Mouse (Mus musculus) gastrocnemius, postnatal 36 days (tissue): ENCODE measurements around the gene Sf3b5. TPM values are rescaled to one million over a fixed set of nuclear protein-coding genes. Genes with fewer than 3 reads are reported as not detected.

ENCODE experiments used
- DNase-seq, 2 experiments: peaks; one replicate each; pipeline ENCODE4 v3.0.0; 2022
- intact Hi-C: fragments of 180-260 bp; cut with DNase I; formaldehyde crosslinking; loops from one replicate; pipeline ENCODE4 v1.15.1; 2025
- long read RNA-seq, 2 experiments: library from polyadenylated mRNA; stranded (forward); transcript quantifications; one replicate each; pipeline ENCODE4 v2.0.0; 2021
- total RNA-seq, 2 experiments: library from RNA; stranded (reverse); gene quantifications; 2 replicates each; pipeline ENCODE4 v1.2.3; 2021

Sf3b5 gene
- 1 to 10 TPM; 4.2 to 4.4 TPM for total RNA-seq
- long read RNA-seq, experiment 1, transcript Sf3b5-201 (1 exons, 3,841 nt) = major isoform, 80 of 80 reads
- long read RNA-seq, experiment 1, partial matches to known transcripts = 0 of 80 reads
- long read RNA-seq, experiment 1, other reads (novel, unspliced or antisense) = 0 of 80 reads
- long read RNA-seq, experiment 2, transcript Sf3b5-201 (1 exons, 3,841 nt) = major isoform, 103 of 103 reads
- long read RNA-seq, experiment 2, partial matches to known transcripts = 0 of 103 reads
- long read RNA-seq, experiment 2, other reads (novel, unspliced or antisense) = 0 of 103 reads

DNA sequence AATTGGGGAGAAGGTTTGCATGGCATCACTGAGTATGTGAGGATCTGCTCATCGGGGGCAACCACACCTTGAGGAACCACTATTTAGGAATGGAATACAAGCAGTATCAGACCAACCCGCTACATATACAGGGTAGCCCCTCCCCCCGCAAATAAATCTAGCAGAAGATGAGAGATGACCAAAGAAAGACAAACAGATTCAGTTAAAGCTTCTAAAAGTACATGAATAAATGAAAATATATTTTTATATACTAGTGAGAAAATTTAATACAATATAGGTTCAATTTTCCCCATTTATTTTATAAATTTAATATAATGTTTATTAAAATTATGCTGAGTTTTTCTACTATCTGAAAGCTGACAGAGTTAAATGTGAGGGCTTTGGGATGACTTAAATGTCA, at the start of gene Sf3b5:
Gene Sf3b5 (plus strand): TSS at position 301 of the 400 bp plus-strand sequence.
- DNase-seq = no peak
- intact Hi-C loops = no loop called here

DNA sequence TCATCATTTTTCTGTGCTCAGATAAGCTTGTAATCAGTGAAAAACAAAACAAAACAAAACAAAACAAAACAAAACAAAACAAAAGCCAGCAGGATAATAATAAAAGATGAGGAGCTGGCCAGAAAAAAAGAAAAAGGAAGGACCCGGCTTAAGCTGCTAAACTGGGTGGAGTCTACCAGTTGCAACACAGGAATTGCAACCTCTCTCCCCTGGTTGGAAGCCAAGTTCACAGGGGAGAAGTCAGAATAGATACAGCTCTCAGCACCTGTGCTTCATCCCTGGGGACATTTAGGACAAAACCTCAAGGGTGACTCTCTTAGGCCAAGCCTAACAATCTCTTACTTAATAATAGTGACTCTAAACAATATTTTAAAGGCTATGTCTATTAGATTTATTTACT, 49.3 kb upstream of the Sf3b5 start:
- intact Hi-C loops = no loop called here
- no peak for DNase-seq

DNA sequence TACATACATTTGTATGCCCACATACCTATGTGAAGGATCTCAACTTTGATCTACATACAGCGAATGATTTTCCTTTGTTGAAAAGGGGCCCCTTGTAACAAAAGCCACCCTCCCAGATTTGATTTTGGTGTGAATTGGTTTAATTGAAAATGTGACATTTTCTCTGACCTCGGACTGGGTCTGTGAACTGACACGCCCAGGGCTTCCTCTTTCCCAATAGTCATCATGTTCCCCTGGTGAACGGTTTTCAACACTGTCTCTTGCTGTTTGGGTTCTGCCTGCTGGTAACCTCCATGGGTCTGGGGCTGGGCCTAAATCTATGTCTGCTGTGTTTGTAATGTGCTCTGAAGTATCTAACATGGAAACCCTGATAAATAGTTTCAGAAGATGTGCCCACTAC, 47.9 kb upstream of the Sf3b5 start:
- no peak for DNase-seq
- intact Hi-C loops = no loop called here

DNA sequence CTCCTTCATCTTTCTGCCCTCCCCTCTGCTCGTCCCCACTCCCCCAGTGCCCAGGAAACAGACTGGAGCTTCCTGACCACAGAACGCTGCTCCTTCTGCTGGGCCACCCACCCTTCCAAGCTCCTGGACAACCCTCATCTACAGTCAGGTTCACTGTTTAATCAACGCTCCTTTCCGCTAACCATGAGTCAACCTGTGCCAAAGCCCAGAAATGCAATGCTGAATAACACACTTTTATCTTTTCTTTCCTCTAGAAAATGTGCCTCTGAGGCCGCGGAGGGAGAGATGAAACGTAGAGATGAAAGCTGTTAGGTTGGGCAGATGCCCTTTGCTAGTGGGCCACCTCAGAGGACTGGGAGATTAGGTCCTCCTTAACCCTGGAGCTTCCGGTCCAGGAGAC, 43.6 kb upstream of the Sf3b5 start:
- DNase-seq = no peak
- intact Hi-C loops = no loop called here

DNA sequence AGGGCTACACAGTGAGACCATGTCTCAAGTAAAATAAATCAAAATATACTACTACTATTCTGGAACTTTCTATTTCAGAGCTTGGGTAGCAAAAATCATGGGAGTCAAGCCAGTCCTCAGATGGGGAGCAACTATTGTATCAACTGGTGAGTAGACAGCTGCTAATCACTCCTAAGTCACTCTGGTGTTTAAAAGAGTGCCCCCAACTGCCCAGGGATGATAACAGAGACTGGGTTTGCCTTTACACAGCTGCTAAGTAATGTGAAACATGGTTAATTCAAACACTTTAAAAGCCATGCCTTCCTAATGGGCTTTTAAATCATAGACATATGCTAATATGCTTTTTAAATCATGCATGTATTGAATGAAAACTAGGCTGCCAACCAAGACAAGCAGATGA, 42.9 kb upstream of the Sf3b5 start:
- no peak for DNase-seq
- intact Hi-C loops = no loop called here

DNA sequence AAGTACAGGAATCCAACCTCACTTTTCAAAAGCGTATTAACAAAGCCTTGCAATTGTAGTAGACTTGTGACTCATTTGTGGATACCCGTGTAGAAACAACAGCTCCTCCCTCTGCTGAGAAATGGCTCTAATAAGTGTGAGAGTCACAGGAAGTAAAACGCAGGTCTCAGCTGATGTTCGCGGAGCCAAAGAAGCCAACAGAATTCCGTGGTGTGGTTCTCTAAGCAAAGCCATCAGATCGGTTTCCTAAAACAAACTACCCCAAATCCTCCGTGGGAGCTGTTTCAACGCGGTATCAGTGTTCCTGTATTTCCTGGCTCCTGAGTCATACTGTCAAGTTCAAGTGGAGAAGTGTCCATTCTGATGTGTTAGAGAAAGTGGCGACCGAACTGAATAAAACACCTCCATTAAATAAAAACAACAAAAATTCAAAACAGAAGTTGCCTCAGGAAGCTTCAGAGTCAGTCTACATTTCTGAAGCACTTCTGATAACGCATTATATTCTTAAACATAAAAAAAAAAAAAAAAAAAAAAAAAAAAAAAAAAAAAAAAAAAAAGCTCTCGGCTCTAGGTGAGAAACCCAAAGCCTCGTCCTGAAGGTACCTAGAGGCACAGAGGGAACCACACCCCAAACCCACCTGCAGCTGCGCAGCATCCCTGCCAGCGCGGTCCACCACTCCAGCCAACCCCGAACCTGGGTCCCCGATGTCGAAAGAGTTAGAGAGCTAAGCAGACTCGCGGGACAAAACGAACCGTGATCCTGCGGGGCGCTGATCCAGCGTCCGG, 41.6 kb upstream of the Sf3b5 start:
- DNase-seq = no peak
- intact Hi-C loops = no loop called here

DNA sequence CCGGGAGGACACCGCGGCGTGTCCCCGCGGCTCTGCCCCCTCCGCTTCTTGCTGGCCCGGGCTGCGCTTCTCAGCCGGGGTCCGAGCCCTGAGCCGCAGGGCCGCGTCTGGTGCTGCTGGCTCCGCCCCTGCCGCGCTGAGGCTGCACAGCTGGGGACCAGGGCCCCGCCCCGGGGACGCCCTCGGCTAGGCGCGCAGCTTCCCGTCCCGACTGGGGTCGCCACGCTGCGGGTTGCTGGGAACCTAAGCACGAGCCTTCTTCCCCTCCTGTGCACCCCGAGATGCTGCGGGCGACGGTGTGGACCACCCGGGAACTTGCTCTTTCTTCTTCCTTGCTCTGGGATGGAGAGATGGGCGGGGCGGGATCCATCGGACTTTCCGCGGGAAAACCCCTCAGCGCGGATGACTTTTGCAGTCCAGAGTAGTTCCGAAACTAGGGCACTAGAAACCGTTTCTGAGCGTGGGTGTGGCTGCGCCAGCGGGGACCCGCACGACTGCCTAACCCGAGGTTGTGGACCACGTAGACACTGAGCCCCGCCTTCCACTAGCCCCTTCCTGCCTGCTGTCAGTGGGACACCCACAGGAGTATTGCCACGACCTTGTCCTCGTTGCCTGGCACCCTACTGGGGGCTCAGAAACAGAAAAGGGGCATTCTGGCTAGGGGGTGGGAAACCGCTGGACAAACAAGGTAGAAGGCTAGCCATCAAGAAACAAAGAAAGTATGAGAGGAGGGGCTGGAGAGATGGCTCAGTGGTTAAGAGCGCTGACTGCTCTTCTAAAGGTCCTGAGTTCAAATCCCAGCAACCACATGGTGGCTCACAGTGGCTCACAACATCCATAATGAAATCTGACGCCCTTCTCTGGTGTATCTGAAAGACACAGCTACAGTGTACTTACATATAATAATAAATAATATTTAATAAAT, 40.7 kb upstream of the Sf3b5 start, which contains the start of gene Stx11:
Gene Stx11 (minus strand): TSS at position 148 of the 925 bp plus-strand sequence.
- intact Hi-C loops = no loop called here
- peak; percentile 41 to 43 for DNase-seq

DNA sequence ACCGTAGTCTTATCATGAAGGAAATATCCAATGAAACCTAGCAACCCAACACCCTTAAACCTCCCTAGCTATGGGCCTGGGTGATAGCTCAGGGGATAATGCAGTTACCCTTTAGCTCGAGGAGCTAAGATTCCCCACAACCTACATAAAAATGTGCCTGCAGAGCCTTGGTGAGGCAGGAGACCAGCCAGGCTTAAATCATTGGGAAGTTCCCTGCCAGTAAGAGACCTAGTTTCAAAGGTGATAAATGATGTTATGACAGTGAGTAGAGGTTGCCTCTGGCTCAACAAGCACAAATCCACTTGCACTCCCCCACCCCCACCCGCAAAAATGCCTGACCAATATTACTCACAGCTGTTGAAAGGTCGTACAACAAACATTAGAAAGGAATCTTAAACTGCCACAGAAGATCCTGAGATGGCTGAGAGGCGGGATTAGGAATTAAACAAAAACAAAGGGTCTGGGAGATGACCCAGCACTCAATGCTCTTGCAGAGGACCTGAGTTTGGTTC, 39.4 kb upstream of the Sf3b5 start:
- intact Hi-C loops = no loop called here
- no peak for DNase-seq

DNA sequence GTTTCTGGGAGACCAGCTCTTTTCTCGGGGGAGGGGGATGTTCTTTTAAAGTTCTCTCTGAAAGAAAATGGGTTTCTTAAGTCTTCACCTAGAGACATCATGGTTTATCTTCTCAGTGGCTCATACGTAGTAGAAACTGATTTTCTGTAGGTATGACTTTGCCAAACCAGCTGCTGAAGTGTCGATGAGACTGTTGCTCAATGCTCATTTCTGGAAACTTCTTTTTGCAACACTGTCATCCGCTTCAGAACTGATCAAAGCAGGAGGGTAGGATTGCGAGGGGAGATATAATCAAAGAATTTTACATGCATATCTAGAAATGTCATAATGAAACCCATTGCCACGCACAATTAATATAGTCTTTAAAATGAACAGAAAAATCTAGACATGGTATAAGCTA, 30.6 kb upstream of the Sf3b5 start:
- intact Hi-C loops = no loop called here

DNA sequence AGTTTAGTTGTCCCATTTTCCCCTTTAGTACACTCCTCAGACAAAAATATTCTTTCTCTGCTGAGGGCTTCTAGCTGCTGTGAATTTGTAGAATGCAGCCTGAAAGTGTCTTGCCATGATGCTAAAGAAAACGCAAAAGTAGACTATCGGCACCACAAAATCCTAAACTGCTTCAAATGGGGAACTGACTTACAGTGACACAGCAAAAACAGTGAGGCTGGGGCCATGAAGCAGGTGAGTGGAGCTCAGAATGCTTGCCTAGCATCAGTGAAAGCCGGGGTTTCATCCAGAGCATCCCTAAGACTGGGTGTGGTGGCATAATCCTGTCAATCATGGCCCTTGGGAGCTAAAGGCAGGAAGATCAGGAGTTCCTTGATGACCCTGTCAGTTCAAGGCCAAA, 29.7 kb upstream of the Sf3b5 start:
- intact Hi-C loops = no loop called here
- no peak for DNase-seq

More for the DNA sequence above, 30.6 kb upstream of the Sf3b5 start:
- DNase-seq = no peak

DNA sequence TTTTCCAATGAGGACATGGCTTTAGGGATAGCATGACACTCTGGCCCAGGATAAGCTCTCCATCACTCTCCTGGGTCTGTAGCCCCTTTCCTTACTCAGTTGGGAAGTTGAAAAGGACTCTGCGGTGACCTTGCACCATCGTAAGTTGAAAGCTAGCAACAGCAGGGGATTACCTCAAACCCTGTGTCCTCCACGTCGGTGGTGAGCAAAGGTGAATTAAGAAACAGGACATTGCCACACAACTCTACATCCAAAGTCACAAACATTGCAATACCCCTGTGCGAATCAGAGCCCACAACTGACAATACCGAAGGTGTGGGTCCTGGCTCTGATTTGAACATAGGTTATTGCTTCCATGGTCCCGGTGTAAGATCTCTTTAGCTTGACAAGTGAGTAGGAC, 29.2 kb upstream of the Sf3b5 start:
- intact Hi-C loops = no loop called here
- no peak for DNase-seq

DNA sequence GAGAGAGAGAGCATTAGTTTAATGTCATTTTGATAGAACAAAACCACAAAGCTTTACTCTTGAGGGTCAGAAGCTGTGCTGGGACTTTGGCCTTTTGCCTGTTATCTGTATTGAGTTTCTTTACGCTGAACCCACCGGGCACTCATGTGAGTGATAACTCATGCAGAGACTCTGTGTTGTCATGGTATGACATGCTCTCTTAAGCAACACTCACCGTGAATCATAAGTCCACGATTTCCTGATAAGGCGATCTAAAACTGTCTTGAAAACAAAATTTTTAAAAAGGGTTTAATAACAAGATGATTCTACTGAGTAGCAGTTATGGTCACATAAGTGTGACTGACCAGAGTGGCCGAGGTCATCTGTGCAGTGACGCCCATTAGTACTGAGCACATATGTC, 28.6 kb upstream of the Sf3b5 start:
- no peak for DNase-seq
- intact Hi-C loops = no loop called here

DNA sequence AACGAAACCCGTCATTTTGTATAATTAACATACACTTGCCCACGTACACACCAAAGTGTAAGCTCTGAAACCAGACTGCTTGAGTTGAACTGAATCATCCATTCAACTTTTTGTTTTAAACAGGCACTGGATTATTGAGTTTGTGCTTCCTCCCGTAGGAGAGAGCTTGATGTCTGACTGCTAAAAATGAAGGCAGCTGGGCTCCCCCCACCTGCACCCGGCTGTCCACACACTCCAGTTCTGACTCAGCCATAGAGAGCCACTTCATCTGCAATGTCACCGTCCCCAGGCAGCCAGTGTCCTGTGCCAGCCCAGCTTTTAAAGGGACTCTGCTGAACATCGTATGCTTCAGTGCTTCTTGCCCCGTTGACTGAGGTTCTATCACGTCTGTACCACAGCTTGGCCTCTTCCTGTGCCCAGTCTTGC, 27.3 kb upstream of the Sf3b5 start:
- no peak for DNase-seq
- intact Hi-C loops = no loop called here

DNA sequence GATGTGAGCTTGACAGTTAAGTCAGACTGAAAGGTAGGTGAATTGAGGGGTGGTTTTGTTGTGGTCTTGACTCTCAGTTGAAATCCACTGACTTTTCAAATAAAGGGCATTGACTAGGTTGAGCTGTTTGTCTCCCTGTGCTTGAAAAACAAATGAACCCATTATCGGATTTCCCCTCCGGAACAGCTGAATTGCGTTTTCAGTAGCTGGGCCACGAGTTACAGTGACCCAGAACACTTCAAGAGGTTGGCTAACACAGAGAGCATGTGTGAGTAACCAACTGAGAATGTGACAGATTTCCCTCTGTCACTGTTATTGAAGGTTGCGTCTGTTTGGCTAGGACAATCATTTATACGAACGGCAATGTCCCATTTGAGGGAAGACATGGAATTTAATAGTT, 24.1 kb upstream of the Sf3b5 start:
- no peak for DNase-seq
- intact Hi-C loops = loop anchor here (10.0 kb wide), 1 partner anchor 966 kb away; no protein-coding TSS in a partner anchor

DNA sequence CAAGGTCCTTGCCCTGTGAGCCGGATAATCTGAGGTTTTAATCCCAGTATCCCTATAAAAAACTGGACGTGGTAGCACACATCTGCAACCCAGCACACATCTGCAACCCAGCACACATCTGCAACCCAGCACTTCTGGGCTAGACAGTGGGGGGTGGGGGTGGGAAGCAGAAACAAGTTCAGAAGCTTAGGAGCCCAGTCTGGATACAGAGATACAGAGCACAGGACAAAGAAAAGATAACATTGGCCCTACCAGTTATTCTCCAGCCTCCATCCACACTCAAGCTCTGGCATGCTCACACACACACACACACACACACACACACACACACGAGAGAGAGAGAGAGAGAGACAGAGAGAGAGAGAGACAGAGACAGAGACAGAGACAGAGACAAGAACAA, 21.6 kb upstream of the Sf3b5 start:
- intact Hi-C loops = loop anchor here (10.0 kb wide), 1 partner anchor 969 kb away; no protein-coding TSS in a partner anchor
- no peak for DNase-seq

DNA sequence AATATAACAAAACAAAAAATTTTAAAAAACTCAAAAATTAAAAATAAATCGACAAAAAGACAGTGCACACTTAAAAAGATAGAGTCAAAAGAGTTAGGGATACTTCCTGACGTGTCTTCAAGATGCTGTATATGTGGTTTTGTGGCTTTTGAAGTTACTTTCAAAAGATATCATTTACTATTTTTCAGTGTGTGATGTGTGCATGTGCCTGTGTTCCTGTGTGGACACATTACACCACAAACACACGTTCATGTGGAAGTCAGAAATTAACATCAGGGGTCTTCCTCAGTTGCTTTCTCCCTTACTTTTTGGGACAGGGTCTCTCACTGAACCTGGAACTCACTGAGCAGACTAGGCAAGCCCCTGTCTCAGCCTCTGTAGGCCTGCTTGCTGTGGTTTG, 20.1 kb upstream of the Sf3b5 start:
- DNase-seq = no peak
- intact Hi-C loops = loop anchor here (10.0 kb wide), 1 partner anchor 970 kb away; no protein-coding TSS in a partner anchor

DNA sequence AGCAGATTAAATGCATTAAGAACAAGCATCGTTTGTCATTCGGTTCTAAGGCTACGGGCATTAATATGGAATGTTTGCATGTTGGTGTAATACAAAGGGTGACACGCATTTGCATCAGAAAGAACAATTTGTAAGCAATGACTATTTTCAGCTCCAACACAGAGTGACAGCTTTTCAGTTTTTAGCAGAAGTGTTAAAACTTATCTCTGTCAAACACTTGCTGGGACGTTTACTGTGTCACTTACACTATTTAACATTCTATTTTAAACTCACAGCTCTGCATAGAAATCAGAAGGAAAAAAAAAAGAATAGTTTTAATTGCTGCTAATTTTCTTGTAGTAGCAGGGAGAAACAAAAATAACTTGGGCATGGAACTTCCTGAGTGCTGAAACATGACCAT, 18.7 kb upstream of the Sf3b5 start:
- intact Hi-C loops = loop anchor here (10.0 kb wide), 1 partner anchor 972 kb away; no protein-coding TSS in a partner anchor
- no peak for DNase-seq

DNA sequence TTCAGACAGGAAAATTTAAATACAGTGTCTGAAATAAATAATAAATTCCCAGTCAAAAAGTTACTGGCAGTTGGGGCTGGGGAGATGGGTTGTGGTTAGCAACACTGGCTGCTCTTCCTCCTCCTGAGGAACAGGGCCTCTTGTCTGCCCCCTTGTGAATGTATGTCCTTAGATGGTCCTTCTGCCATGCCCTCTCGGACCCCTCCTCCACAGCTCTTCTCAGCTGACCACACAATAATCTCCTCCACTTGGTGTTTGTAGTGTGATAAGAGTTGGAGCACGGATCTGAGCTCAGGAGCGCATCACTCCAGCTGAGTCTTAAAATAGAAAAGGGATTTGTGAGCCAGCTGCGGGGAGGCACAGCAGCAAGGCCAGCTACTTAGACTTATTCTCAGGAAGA, 18.2 kb upstream of the Sf3b5 start:
- DNase-seq = no peak

DNA sequence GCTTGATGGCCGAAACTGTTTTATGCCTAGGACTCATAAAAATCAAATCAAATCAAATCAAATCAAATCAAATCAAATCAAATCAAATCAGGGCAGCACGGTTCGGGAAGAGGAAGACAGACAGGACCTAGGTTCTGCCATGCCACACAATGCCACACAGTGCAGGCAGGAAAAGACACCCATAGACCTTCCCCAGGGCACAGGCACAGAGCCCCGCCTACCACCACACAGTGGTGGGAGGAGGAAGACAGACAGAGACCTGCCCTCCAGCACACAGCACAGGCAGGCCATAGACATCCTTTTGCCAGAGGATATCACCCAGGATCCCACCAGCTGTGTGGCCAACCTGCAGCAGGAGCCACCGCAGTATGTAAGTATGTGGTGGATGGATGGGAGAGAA, 13.2 kb upstream of the Sf3b5 start:
- no peak for DNase-seq
- intact Hi-C loops = loop anchor here (5.0 kb wide), 1 partner anchor 65 kb away; no protein-coding TSS in a partner anchor

More for the DNA sequence above, 18.2 kb upstream of the Sf3b5 start:
- intact Hi-C loops = loop anchor here (10.0 kb wide), 1 partner anchor 972 kb away; no protein-coding TSS in a partner anchor

DNA sequence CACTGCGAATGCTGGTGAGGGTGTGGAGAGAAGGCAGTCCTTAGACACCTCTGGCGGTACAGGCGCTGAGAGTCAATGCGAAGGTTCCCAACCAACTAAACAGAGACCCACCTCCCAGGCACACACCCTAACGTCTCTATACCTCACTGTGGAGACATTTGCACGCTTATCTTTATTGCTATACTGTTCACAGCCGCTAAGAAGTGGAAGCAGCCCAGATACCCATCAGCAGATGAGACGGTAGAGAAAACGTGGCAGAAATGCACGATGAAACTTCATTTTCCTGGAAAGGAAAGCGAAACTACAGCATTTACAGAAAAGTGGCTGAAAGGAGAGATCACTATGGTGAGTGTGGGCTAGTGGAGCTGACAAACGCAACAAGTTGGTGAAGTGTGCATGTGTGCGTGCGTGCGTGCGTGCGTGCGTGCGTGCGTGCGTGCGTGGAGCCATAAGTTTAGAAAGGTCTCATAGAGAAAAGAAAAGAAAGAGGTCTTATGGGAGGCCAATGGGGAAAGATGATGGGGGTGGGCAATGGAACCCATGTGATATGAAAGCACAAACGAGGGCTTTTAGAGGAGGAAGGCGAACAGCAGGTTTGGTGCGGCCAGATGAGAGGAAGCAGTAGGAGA, 11.6 kb upstream of the Sf3b5 start:
- intact Hi-C loops = loop anchor here (5.0 kb wide), 1 partner anchor 66 kb away; no protein-coding TSS in a partner anchor
- DNase-seq = no peak
